Mouse (Mus musculus): ENCODE results near the gene Itm2b. TPM values are rescaled to one million over a fixed set of nuclear protein-coding genes. Genes with fewer than 3 reads are reported as not detected.
A peak's percentile ranks its signal among the peaks of the same experiment; 100 is the strongest.

Itm2b gene
- polyA plus RNA-seq, 1 experiment, result 1,793 TPM

DNA sequence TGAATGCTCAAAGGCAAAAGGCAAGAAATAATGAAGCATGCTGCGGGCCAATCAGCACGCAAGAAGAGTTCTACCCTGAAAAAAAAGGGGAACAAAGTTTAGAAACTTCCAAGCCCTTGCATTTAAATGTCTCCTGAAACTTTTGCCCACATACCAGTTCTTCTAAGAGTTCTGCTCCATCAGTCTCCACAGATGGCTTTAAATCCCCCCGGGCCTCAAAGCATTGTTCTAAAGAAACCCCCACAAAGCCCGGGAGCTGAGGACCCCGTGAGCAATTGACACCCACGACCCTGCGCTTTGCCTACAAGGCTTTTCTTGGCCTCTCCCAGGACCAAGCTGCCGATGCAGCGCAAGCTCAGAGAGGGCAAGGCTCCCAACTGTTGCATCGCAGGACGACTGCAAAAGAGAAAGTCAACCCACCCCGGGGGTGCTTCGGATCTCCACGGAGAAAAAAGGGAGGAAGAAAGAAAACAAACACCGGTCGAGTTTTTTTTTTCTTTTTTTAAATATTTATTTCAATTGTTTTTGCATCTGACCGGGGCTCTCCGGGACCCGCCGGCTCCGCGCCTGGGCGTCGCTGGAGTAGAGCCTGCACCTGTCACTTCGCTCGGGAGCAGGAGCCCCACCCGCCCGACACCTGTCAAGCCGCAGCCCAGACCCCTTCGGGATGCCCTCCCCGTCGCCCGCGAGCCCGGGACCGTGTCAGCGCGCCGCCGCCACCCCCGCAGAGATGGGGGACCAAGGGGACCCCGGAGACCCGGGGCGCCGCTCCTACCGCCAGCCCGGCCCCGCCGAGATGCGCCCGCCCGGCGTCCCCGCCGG is 60.2 kb downstream of the Itm2b start:
- peak; percentile 64 to 71 for DNase-seq
- H3K27me3 ChIP-seq (ENCODE audit: control insufficient read depth, insufficient read depth, low read length), result no peaks in the 10 kb centered on the region
- TF ChIP-seq POLR2A (IDR thresholded peaks at IDR 0.05; ENCODE audit: borderline replicate concordance, insufficient read depth, low read length) (no peak), CTCF (IDR thresholded peaks at IDR 0.05; ENCODE audit: borderline replicate concordance, insufficient read depth, low read depth, low read length) (no peak)
- under 1% methylated on average over 54 of the region's 55 CpGs for WGBS
- no peaks in the 10 kb centered on the region for H3K4me1 ChIP-seq (ENCODE audit: control insufficient read depth, insufficient read depth, low read length)
- H3K27ac ChIP-seq (ENCODE audit: insufficient read depth, low read length), result peak overlapping the region; percentile 32
- H3K4me3 ChIP-seq (replicated peaks; ENCODE audit: insufficient read depth, low read depth, low read length), result peak overlapping the region; percentile 67

GRCm38 (mm10) chr14:73323965-73324364 is 61.1 kb downstream of the Itm2b start:
- DNase-seq, result no peak
- Histone ChIP-seq H3K4me3 (replicated peaks; ENCODE audit: insufficient read depth, low read depth, low read length) (no peak overlapping the region), H3K27ac (ENCODE audit: insufficient read depth, low read length) (no peak overlapping the region)

GRCm38 (mm10) chr14:73322142-73322541 is 62.9 kb downstream of the Itm2b start:
- Histone ChIP-seq H3K27me3 (ENCODE audit: control insufficient read depth, insufficient read depth, low read length) (no peaks in the 10 kb centered on the region), H3K4me3 (replicated peaks; ENCODE audit: insufficient read depth, low read depth, low read length) (no peak overlapping the region), H3K4me1 (ENCODE audit: control insufficient read depth, insufficient read depth, low read length) (no peaks in the 10 kb centered on the region), H3K27ac (ENCODE audit: insufficient read depth, low read length) (no peak overlapping the region)
- no peak for DNase-seq
- 73% methylated on average over 3 of the region's 3 CpGs for WGBS
- TF ChIP-seq POLR2A (IDR thresholded peaks at IDR 0.05; ENCODE audit: borderline replicate concordance, insufficient read depth, low read length) (no peak), CTCF (IDR thresholded peaks at IDR 0.05; ENCODE audit: borderline replicate concordance, insufficient read depth, low read depth, low read length) (no peak)

More at GRCm38 (mm10) chr14:73323965-73324364, 61.1 kb downstream of the Itm2b start:
- no peak for TF ChIP-seq CTCF (IDR thresholded peaks at IDR 0.05; ENCODE audit: borderline replicate concordance, insufficient read depth, low read depth, low read length)
- TF ChIP-seq POLR2A (IDR thresholded peaks at IDR 0.05; ENCODE audit: borderline replicate concordance, insufficient read depth, low read length), result no peak
- Histone ChIP-seq H3K27me3 (ENCODE audit: control insufficient read depth, insufficient read depth, low read length) (no peaks in the 10 kb centered on the region), H3K4me1 (ENCODE audit: control insufficient read depth, insufficient read depth, low read length) (no peaks in the 10 kb centered on the region)
- 55% methylated on average over 2 of the region's 2 CpGs for WGBS

DNA sequence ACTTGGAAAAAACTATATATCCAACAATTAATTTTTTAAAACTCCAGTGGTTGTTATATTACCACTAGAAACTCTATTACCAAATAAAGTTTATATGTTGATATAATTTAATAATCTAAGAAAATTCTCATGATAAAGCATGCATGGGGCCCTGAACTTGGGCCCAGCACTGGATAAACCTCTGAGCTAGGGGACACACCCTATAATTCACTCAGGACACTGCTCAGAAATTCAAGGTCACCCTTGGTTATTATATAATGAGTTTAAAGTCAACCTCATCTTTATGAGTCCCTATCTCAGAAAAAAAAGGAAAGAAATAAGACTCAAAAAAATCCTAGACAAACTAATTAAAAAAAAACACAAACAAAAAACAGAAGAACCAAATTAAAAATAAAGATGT is 68.2 kb downstream of the Itm2b start:
- Histone ChIP-seq H3K4me1 (ENCODE audit: control insufficient read depth, insufficient read depth, low read length) (peaks cover 9% of the 10 kb centered on the region), H3K4me3 (replicated peaks; ENCODE audit: insufficient read depth, low read depth, low read length) (no peak overlapping the region), H3K27ac (ENCODE audit: insufficient read depth, low read length) (no peak overlapping the region), H3K27me3 (ENCODE audit: control insufficient read depth, insufficient read depth, low read length) (no peaks in the 10 kb centered on the region)
- DNase-seq, result no peak
- TF ChIP-seq CTCF (IDR thresholded peaks at IDR 0.05; ENCODE audit: borderline replicate concordance, insufficient read depth, low read depth, low read length) (no peak), POLR2A (IDR thresholded peaks at IDR 0.05; ENCODE audit: borderline replicate concordance, insufficient read depth, low read length) (no peak)

GRCm38 (mm10) chr14:73313864-73314263 is 71.2 kb downstream of the Itm2b start:
- no peak overlapping the region for H3K27ac ChIP-seq (ENCODE audit: insufficient read depth, low read length)
- DNase-seq, result no peak
- no peak overlapping the region for H3K4me3 ChIP-seq (replicated peaks; ENCODE audit: insufficient read depth, low read depth, low read length)
- no peaks in the 10 kb centered on the region for H3K27me3 ChIP-seq (ENCODE audit: control insufficient read depth, insufficient read depth, low read length)
- WGBS, result 92% methylated on average over 4 of the region's 4 CpGs
- peaks cover 9% of the 10 kb centered on the region for H3K4me1 ChIP-seq (ENCODE audit: control insufficient read depth, insufficient read depth, low read length)
- TF ChIP-seq CTCF (IDR thresholded peaks at IDR 0.05; ENCODE audit: borderline replicate concordance, insufficient read depth, low read depth, low read length) (no peak), POLR2A (IDR thresholded peaks at IDR 0.05; ENCODE audit: borderline replicate concordance, insufficient read depth, low read length) (no peak)

DNA sequence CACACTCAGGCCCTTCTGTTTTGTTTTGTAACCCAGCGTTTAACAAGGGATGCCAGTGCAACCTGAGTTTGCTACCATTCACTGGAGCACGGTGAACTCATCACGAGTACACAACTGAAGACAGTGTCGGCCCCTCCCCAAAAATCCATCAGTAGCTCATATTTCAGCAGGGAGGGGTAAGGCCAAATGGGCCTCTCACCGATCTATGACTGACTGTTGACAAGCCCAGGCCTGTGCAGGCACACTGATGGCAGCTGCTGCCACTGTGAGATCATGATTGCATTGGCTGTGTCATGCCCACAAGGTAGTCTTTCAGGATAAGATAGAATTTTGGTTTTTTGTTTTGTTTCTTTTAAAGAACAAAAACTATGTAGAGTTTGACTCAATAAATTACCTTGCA is 71.7 kb downstream of the Itm2b start:
- Histone ChIP-seq H3K4me1 (ENCODE audit: control insufficient read depth, insufficient read depth, low read length) (peaks cover 9% of the 10 kb centered on the region), H3K27ac (ENCODE audit: insufficient read depth, low read length) (no peak overlapping the region), H3K4me3 (replicated peaks; ENCODE audit: insufficient read depth, low read depth, low read length) (no peak overlapping the region), H3K27me3 (ENCODE audit: control insufficient read depth, insufficient read depth, low read length) (no peaks in the 10 kb centered on the region)
- TF ChIP-seq CTCF (IDR thresholded peaks at IDR 0.05; ENCODE audit: borderline replicate concordance, insufficient read depth, low read depth, low read length) (no peak), POLR2A (IDR thresholded peaks at IDR 0.05; ENCODE audit: borderline replicate concordance, insufficient read depth, low read length) (no peak)
- 40% methylated on average over 5 of the region's 5 CpGs for WGBS
- DNase-seq, result no peak

- TF ChIP-seq CTCF (IDR thresholded peaks at IDR 0.05; ENCODE audit: borderline replicate concordance, insufficient read depth, low read depth, low read length) (no peak), POLR2A (IDR thresholded peaks at IDR 0.05; ENCODE audit: borderline replicate concordance, insufficient read depth, low read length) (no peak)
- H3K27ac ChIP-seq (ENCODE audit: insufficient read depth, low read length), result no peak overlapping the region
- no peak overlapping the region for H3K4me3 ChIP-seq (replicated peaks; ENCODE audit: insufficient read depth, low read depth, low read length)
- H3K27me3 ChIP-seq (ENCODE audit: control insufficient read depth, insufficient read depth, low read length), result no peaks in the 10 kb centered on the region
- peak in 1 of 2 experiments; percentile 11 for DNase-seq
- H3K4me1 ChIP-seq (ENCODE audit: control insufficient read depth, insufficient read depth, low read length), result peaks cover 9% of the 10 kb centered on the region
- 41% methylated on average over 5 of the region's 5 CpGs for WGBS
These were observed 72.2 kb downstream of the Itm2b start for GRCm38 (mm10) chr14:73312909-73313308.

Other genes with a start within 250 kb of the Itm2b start
- gene Lpar6, start 147.4 kb downstream of the Itm2b start, polyA plus RNA-seq (2012; rRNA removed), result 2.4 and 2.7 TPM in 2 replicates
- gene Rb1, start 59.5 kb downstream of the Itm2b start, polyA plus RNA-seq (2012; rRNA removed), result 21.2 and 22.4 TPM in 2 replicates
- gene Med4, start 124.7 kb upstream of the Itm2b start, polyA plus RNA-seq (2012; rRNA removed), result 38.7 and 40.0 TPM in 2 replicates
- gene Sucla2, start 140.0 kb upstream of the Itm2b start, polyA plus RNA-seq (2012; rRNA removed), result 163 and 164 TPM in 2 replicates
- 4.6 and 5.0 TPM in 2 replicates for gene Nudt15, start 163.0 kb upstream of the Itm2b start, polyA plus RNA-seq (2012; rRNA removed)